Mouse (Mus musculus): ENCODE measurements around the gene Hoxc12.

Gene Hoxc12

GRCm38 (mm10) chr15:102937036-102937666, 594 bp downstream of the Hoxc12 start:
- no peak for DNase-seq (ENCODE audit: low read depth)

- DNase-seq (ENCODE audit: low read depth) = no peak
Measured at GRCm38 (mm10) chr15:102939256-102940155, 2.9 kb downstream of the Hoxc12 start.

GRCm38 (mm10) chr15:102942739-102943467, 6.3 kb downstream of the Hoxc12 start:
- DNase-seq (ENCODE audit: low read depth) = no peak

GRCm38 (mm10) chr15:102943468-102943813, 6.9 kb downstream of the Hoxc12 start:
- no peak for DNase-seq (ENCODE audit: low read depth)

GRCm38 (mm10) chr15:102945185-102946077, 8.9 kb downstream of the Hoxc12 start:
- DNase-seq (ENCODE audit: low read depth) = no peak

- DNase-seq (ENCODE audit: low read depth) = no peak
Measured at GRCm38 (mm10) chr15:102947276-102947675, 10.7 kb downstream of the Hoxc12 start.

- DNase-seq (ENCODE audit: low read depth) = no peak
Measured at GRCm38 (mm10) chr15:102948842-102949241, 12.3 kb downstream of the Hoxc12 start.

- no peak for DNase-seq (ENCODE audit: low read depth)
Measured at GRCm38 (mm10) chr15:102949696-102950095, 13.1 kb downstream of the Hoxc12 start.

GRCm38 (mm10) chr15:102950877-102951276, 14.3 kb downstream of the Hoxc12 start:
- DNase-seq (ENCODE audit: low read depth) = no peak

- no peak for DNase-seq (ENCODE audit: low read depth)
Measured at GRCm38 (mm10) chr15:102953561-102953960, 17.0 kb downstream of the Hoxc12 start.

GRCm38 (mm10) chr15:102954192-102955006, 17.8 kb downstream of the Hoxc12 start, which contains the start of gene Hoxc11:
TSS of gene Hoxc11 (plus strand) at chr15:102954427.
- DNase-seq (ENCODE audit: low read depth) = no peak

- no peak for DNase-seq (ENCODE audit: low read depth)
Measured at GRCm38 (mm10) chr15:102955007-102955382, 18.4 kb downstream of the Hoxc12 start.

- no peak for DNase-seq (ENCODE audit: low read depth)
Measured at GRCm38 (mm10) chr15:102955833-102956640, 19.5 kb downstream of the Hoxc12 start.

GRCm38 (mm10) chr15:102956906-102957305, 20.3 kb downstream of the Hoxc12 start:
- DNase-seq (ENCODE audit: low read depth) = no peak

GRCm38 (mm10) chr15:102959663-102960191, 23.2 kb downstream of the Hoxc12 start:
- no peak for DNase-seq (ENCODE audit: low read depth)

- DNase-seq (ENCODE audit: low read depth) = no peak
Measured at GRCm38 (mm10) chr15:102961728-102962127, 25.2 kb downstream of the Hoxc12 start.

GRCm38 (mm10) chr15:102962492-102962891, 25.9 kb downstream of the Hoxc12 start:
- DNase-seq (ENCODE audit: low read depth) = no peak

GRCm38 (mm10) chr15:102963259-102963658, 26.7 kb downstream of the Hoxc12 start:
- DNase-seq (ENCODE audit: low read depth) = no peak

Measured in c-Kit-positive CD71-negative TER-119-negative erythroid progenitor cells, embryonic 14.5 days (primary cell).